Mouse (Mus musculus): Measurements from ENCODE around the gene Isg15. TPM values are rescaled to one million over a fixed set of nuclear protein-coding genes. Genes with fewer than 3 reads are reported as not detected.

Isg15 gene
- total RNA-seq (2022), result under 1 TPM in 2 of 4 experiments, not detected in 2; 0.34 to 0.67 TPM

DNA sequence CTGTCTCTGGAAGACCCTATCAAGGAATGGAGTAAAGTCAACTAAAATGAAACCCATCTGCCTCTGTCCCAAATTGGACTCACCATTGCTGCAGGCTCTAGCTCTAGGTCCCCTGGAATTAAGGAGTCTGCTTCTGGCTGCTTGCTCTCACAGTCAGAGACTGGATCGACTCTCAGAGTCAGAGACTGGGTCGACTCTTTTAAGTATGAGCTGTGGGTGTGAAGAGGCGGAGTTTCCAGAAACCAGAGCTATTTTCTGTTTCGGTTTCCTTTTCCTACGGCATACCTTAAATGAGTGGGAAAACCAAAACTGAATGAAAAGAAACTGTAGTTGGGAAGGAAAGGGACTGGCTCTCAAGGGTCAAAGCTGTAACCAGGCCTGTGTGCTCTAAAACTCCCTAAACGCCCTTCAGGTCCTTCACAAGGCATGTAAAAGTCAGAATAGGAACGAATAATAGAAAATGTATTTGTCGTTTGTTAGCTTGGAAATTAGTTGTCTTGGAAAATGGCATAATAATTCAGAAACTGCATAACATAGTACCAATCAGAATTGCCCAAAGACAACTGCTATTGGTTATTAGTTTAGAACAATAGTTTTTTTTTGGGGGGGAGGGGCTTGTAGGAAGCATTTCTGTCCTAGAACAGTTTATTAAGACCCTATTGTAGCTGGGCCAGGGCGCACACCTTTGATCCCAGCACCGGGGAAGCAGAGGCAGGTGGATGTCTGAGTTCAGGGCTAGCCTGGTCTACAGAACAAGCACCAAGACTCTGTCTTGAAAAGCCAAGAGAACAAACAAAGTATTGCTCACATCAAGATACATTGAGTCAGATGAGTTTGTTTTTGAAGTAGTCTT lies at the start of gene Isg15:
Gene Isg15, minus strand, starts transcription at position 196 of the 853 bp plus-strand sequence.
- no peak for DNase-seq (ENCODE audit: low spot score in 2 of 2)

DNA sequence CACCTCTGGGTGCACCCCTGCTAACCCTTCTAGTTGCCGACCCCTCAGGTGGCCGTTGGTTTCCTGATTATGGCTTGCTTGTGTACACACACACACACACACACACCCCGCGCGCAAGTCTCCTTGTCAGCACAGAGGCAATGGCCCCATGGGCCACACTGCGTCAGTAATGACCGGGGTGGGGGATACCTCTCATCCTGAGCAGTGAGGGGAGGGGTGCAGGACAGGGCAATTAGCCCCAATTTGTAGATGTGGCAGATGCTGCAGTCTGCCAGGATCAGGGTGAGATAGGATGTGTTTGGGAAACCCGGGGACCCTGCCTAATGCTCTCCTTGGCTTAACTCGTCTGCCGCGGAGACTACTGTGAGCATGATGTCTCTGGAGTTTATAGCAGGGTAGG lies 48.9 kb upstream of the Isg15 start:
- DNase-seq (ENCODE audit: low spot score in 2 of 2), result no peak

DNA sequence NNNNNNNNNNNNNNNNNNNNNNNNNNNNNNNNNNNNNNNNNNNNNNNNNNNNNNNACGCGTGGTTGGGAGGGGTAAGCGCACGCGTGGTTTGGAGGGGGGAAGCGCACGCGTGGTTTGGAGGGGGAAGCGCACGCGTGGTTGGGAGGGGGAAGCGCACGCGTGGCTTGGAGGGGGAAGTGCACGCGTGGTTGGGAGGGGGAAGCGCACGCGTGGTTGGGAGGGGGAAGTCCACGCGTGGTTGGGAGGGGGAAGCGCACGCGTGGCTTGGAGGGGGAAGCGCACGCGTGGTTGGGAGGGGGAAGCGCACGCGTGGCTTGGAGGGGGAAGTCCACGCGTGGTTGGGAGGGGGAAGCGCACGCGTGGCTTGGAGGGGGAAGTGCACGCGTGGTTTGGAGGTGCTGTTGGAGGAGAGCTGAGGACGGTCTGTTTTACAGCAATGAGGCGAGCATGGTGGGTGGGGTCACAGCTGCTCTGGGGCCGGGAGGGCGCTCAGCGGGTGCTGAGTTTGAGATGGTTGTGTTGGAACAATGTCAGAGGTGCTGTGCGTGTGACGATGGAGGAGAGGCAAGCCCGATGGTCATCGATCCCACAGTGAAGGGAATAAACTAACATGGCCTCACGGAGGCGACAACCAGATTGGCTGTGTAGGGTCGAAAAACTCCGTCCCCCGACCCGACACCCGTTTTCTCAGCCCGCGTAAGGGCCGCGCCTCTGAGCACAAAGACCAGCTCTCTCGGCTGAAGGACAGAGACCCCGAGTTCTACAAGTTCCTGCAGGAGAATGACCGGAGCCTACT lies 36.2 kb upstream of the Isg15 start:
- DNase-seq (ENCODE audit: low spot score in 2 of 2), result no peak

DNA sequence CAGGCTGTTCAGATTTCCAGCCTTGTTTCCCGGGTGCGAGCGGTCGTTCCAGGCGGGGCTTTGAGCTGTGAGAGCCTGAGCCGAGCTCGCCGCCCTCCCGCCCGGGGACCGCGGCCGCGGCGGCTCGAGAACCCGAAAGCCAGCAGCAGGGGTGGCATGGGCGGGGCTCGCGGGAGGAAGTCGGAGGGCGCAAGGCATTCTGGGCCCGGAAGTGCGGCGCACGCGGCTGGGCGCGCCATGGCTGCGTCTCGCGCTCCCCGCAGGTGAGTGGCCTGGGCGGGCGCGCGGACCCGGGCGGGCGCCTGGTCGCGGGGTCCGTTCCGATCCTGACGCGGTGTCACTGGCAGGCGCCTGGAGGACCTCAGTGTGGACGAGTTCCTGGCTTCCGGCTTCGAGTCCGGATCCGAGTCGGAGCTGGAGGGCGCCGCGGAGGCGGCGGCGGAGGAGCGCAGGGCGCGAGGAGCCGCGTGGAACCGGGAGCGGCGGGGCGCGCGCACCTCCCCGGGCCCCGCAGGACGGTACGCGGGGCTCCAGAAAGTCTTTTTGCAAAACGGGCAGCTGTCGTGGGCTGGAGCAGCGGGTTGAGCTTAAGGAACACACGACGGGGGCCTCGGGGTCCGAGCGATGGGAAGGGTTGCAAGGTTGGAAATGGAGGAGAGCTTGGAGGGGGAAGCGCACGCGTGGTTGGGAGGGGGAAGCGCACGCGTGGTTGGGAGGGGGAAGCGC lies 35.4 kb upstream of the Isg15 start, which contains the start of gene Noc2l:
Gene Noc2l, plus strand, starts transcription at position 203 of the 726 bp plus-strand sequence.
- peak; percentile 71 to 80 for DNase-seq (ENCODE audit: low spot score in 2 of 2)

DNA sequence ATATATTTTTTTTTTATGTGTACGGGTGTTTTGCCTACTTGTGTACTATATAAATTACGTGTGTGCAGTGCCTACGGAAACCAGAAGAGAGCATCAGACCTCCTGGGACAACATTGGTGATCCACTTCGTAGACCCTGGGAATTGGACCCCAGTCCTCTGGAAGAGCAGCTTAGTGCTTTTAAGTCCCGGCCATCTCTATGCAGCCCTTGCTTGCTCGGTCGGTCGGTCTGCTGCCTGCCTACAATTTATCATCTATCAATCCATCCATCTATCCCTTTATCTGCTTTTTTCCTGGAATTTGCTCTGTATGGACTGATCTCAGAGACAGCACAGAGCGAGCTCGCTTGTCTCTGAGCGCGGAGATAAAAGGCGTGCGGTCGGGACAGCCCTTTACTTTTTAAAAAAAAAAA lies 34.7 kb upstream of the Isg15 start:
- DNase-seq (ENCODE audit: low spot score in 2 of 2), result no peak

DNA sequence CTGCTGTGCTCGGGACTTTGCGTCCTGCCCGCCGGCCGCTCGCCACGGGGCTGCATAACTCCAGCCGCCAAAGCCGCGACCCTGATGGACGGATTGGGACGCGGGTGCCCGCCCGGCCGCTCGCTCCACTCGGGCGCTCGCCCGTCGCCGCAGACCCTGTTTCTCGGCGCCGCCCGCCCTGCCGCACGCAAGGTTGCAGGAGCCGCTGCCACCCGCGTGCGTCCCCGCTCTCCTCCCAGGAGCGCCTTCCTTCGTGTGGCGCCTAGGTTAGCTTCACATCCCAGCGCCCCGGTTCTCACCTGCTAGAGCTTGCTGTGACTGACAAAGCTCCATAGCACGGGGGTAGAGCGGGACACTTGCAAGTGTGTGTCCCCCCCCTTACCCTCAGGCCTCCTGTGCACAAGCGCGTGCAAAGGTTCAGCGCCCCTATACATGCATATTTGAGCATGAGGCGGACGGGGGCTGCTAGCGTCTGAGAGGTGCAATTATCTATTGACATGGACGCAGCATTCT lies 34.1 kb upstream of the Isg15 start, which contains the start of gene Plekhn1:
Gene Plekhn1, minus strand, starts transcription at position 157 of the 513 bp plus-strand sequence.
- peak; percentile 44 to 55 for DNase-seq (ENCODE audit: low spot score in 2 of 2)

DNA sequence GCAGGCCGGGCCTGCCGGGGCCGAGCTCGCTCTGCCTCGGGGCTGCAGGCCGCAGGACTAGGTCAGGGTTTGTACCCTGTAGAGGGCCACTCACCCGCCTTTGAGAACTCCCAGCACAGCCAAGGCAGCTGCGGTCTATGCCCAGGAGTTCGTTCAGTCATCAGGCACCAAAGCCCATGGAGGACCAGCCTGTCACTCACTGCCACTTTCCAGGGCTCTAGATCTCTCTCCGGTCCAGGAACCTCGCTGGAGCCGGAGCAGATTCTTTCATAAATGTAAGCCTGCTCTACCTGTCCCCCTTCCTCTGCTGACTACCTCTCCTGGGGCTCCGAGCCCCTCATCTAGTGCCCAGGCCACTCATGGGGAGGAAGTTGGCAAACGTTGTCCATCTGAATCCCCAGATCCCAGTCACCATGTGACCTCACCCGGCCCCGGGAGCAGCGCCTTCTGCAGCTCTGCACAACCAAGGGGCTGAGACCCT lies 33.4 kb upstream of the Isg15 start:
- DNase-seq (ENCODE audit: low spot score in 2 of 2), result no peak

DNA sequence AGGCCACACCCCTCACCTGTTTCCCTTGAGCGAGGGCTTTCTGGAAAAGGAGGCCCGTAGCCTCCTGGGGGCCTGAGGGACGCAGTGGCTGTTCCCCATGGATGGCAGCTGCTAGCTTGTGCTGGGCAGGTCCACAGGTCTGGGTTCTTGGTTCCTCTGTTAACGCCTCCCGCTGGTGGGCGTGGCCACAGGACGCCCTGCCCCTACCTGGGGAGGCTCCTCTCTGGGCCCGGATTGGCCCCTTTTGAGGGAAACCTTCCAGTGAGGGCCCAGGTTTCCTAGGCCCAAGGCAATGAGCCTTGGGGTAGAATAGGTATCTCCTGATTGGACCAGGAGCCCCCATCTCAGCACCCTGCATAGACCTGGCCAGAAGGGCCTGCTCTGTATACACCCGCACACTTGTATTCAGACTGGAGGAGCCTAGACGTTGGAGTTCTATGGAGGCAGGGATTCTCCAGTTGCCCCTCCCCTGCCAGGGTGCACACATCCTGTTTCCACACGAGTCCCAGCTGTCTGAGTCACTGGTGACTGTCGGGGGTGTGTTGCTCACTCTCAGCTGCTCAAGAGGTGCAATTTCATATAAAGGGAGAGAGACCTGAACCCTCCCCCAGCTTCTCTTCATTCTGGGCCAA lies 27.9 kb upstream of the Isg15 start:
- no peak for DNase-seq (ENCODE audit: low spot score in 2 of 2)

DNA sequence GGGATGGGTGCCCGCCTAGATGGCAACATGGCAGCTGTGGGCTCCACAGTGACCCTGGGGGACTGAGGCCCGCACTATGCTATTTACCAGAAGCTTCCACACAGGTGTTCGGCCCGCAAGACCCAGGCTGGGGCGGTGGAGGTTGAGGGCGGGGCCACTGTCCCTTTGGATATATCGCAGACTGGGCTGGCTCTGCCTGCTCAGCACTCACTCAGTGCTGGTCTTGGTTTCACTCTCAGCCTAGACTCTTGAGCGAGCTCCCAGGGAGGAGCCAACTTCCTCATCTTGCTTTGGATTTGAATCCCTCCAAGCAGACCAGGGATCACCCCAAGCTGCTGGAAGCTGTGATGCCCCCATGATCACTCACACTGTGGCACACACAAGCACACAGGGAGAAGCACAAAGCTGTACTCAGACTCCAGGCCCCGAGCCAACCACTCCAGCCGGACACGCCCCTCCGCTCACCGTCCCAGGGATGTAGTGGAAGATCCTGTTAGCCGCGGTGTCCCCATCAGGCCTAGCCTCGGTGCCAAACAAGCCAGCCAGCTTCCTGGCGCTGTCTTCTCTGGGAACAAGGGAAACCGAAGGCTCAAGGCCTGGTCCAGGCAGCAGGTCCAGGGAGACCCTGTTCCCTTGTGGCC lies 27.3 kb upstream of the Isg15 start:
- DNase-seq (ENCODE audit: low spot score in 2 of 2), result no peak

DNA sequence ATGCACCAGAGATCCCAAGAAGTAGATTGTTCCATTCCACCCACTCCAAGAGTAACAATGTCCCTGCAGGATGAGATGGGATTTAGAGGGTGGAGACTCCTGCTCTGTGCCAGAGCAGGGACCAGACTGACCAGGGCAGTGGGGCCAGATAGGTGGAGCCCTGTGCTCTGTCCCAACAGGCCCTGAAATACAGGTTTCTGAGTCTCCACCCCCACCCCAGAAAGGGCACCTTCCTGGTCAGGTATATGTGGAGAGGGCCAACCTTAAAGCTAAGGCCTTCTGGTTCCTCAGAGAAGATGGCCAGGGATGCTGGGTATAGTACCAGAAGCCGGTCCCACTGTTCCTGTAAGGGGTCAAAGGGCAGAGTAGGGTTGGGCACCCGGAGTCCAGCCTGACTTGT lies 23.7 kb upstream of the Isg15 start:
- DNase-seq (ENCODE audit: low spot score in 2 of 2), result no peak

DNA sequence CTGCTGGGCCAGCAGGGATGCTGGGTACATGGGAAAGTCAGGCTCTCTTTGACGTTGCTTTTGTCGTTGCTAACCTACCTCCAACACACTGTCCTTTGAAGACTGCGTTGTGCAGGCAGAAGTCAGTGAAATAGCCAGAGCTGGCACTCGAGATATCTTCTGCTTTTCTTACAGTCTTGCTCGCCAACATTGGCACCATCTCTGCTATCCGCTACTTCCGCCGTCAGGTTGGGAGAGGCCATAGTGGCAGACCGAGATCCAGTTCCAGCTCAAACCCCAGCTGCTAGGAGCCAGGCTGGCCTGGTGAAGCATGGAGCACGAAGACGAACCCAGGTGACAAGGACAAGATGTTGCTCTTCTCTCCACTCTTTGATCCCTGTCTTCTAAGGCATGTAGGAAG lies 19.3 kb upstream of the Isg15 start:
- DNase-seq (ENCODE audit: low spot score in 2 of 2), result peak in 1 of 2 experiments; percentile 42

DNA sequence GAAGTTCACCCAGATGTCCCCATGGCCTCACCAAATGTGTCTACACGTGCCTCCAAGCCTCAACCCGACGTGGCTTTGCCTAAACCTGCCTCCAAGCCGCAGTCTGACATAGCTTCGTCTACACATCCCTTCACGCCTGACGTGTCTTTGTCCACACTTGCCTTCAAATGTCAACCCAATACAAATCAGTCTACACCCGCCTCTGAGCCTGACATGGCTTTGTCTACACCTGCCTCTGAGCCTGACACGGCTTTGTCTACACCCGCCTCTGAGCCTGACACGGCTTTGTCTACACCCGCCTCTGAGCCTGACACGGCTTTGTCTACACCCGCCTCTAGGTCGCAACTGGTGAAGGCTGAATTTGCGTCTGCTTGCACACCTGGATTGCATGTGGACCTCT lies 17.2 kb upstream of the Isg15 start:
- peak in 1 of 2 experiments; percentile 37 for DNase-seq (ENCODE audit: low spot score in 2 of 2)

DNA sequence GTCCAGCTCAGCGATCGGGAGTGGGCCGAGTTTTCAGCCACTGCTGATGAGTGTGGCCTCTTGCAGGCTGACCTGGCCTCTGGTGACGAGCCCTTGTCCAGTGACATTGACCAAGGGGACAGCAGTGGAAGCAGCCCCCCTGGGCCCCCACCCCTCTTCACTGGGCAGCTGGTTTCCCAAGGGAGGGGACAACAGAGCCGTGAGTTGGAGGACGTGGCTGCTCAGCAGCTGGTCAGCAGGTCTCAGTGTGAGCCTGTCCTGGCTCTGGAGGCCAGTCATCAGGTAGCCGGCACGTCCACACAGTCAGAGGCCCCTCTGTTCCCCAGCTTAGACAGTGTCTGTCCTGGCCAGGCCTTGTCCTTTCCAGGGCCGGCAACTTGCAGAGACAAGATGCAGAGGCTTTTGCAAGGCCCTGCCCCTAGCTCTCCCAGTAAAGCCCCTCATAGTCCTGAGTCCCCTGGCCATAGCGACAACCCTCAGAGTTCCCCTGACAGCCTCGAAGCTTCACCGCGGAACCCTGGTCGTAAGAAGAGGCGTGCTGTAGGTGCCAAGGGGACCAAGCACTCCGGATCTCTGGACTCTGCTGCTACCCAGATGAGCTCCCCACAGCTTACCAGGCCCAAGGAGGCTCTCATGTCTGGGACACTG lies 16.5 kb upstream of the Isg15 start:
- peak in 1 of 2 experiments; percentile 37 for DNase-seq (ENCODE audit: low spot score in 2 of 2)

DNA sequence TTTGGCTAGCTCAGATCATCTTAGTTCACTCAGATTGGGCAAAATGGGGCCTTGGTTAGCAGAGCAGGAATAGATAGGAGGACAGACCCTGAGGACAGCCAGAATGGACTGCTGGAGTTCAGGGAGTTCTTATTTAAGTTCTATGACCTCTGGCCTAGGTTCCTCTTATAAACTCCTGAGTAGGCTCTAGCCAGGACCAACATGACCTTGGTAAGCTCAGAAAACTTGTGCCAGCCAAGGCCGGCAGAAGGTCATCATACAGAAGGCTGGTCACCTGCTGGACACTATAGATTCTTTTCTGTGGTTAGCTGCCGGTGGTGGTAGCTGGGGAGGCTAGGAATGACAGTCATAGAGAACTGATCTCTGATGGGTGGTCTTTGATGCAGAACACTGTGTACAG lies 15.6 kb upstream of the Isg15 start:
- DNase-seq (ENCODE audit: low spot score in 2 of 2), result no peak

DNA sequence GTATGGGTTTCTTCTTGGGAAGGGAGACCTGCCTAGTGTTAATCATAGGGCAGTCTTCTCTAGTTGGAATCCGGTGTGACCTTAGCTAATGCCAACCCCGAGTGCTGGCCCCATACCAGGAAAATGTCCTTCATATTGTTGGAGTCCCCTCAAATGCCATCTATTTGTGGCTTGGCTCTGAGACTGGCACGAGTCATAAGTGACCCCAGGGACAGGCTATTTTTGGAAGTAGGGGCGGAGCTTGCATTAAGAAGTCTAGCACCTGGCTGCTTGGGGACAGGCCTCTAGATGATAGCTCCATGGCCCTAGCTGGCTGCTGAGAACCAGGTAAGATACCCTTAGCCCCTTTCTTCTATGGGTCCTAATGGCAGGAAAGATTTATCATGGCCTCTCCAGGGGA lies 15.0 kb upstream of the Isg15 start, which contains the start of gene Perm1:
Gene Perm1, plus strand, starts transcription at position 220 of the 400 bp plus-strand sequence.
- DNase-seq (ENCODE audit: low spot score in 2 of 2), result peak; percentile 83 to 92

DNA sequence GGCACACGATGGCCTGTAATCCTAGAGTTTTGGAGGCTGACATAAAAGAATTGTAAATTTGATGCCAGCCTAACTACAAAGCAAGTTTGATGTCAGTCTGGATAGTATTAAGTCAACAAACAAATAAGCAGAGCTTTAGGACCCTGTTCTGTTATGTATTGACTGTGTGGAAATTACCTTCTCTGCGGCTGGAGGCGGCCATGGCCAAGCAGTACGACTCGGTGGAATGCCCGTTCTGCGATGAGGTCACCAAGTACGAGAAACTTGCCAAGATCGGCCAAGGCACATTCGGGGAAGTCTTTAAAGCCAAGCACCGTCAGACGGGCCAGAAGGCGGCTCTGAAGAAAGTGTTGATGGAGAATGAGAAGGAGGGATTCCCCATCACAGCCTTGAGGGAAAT lies 12.5 kb upstream of the Isg15 start:
- DNase-seq (ENCODE audit: low spot score in 2 of 2), result no peak

DNA sequence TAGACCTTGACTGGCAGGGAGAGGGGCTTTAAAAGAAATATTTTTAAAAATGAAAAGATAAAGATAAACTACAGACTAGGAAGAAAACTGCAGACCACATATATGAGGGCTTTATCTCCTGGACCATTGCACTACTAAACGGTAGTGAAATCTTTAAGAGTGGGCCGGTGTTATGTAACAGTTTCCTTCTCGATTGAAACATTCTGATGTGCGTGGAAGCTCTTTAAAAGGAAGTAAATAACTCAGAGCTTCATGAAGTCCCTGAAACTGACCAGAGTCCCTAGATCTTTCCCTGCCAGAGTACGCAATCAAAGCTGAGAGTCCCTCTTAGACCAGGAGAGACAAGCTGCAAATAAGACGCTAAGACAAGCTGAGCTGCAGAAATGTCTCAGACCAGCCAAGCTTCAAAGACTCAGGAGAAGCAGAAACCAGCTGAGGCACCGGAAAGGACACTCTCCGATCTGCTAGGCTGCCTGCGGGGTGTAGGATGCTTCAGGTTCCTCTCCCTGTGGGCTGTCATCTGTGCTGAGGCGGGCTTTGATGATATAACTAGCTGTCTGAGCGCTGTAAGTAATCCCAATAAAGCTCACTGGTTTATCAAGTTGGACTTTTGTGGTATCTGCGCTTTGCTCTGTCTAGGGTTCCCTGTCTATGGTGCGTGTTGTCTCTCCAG lies 9.5 kb upstream of the Isg15 start:
- no peak for DNase-seq (ENCODE audit: low spot score in 2 of 2)

DNA sequence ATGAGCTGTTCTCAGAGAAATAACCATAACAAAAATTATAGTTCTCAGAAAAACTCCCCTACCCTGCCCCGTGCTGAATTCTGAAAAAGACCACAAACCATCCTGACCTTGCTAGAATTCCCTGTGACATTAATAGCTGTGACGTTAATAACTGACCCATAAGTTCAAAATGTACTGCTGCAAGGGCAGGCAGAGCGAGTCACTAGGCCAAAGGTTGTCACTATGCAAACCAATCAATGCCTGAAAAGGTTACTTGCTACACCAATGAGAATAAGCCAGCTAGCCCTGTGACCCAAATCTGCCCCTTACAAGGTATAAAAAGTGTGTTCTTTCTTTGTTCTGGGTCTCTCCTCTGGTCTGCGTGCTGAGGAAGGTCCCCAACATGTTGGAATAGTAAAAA lies 8.3 kb upstream of the Isg15 start:
- DNase-seq (ENCODE audit: low spot score in 2 of 2), result no peak
